Mouse (Mus musculus) gonadal fat pad, adult 2 months (tissue): ENCODE measurements around the gene Cdyl. TPM values are rescaled to one million over a fixed set of nuclear protein-coding genes. Genes with fewer than 3 reads are reported as not detected.
"Not testable (repeated sequence)": the region's sequence is repeated elsewhere in the genome, so short reads cannot be mapped to it uniquely, and the experiment has no call there.

Experiments
- DNase-seq: peaks from one replicate; pipeline ENCODE4 v3.0.0-alpha.2; 2012; ENCODE audit warnings: low read depth
- polyA plus RNA-seq: library from polyadenylated mRNA; depleted of rRNA; stranded (reverse); fragments of >200 nt; gene quantifications from 2 replicates; pipeline ENCODE4 v1.2.3, GENCODE M21; 2012

Gene Cdyl
- polyA plus RNA-seq, 1 experiment = 6.2 TPM

DNA sequence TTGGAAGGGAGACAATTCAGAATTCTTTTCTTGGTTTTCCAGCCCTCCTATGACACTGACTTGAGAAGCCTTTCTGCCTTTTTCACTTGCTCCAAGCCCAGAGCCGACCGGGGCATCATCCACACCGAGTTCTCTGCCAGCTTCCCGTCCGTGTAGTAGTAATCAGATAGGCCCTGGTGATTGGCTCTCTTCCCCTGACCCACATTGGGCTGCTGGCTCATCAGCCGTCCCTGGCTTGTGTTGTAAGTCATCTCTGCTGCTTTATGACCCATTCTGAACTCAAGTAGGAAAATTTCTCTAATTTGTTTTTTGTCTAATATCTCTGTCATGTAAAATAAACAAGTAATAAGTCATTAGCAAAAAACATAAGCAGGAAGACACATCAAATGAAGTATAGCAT, 173.0 kb downstream of the Cdyl start:
- no peak for DNase-seq

DNA sequence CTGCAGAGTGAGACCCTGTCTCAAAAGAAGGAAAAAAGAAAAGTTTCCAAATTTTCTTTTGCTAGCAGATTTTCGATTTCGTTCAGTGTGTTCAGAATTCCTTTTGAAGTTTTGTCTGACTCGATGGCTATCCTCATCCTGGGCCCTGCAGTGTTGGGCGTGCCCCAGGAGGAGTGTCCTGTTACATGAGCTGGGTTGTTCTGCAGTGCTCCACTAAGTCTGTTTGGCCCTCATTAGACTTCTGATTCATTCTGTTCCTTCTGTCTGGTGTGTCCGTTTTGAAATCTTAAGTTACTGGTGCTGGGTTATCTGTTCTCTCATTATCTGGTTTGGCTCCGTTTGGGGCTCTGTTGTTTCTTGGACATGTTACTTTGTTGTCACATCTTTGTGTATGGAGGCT, 174.3 kb downstream of the Cdyl start:
- DNase-seq = no peak

DNA sequence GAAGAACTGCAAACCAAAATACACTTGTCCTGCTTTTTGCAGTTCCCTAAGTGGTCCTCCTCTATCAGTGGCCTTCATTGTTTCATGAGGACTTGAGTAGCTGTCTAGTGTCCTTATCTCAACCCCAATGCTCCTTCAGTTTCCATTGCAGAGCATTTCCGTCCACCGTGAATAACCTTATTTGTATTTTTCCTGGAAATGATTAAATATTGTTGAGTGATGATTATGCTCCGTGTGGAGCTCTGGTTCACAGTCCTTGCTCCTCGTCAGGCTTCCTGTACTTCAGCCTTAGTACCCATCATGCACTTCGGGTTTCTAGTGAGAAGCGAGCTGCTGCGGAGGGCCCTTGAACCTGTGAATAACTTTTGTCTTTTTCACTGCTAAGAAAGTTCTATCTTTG, 176.0 kb downstream of the Cdyl start:
- no peak for DNase-seq

DNA sequence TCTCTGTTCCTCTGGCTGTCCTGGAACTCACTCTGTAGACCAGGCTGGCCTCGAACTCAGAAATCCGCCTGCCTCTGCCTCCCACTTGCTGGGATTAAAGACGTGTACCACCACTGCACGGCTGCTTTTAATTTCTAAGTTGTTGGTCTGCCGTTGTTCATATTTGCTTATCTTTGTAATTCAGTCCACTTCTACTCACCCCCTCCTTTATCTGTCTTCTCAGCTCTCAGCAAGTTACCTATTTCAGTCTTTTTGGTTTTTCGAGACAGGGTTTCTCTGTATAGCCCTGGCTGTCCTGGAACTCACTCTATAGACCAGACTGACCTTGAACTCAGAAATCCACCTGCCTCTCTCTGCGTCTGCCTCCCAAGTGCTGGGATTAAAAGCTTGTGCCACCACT, 176.9 kb downstream of the Cdyl start:
- not testable (repeated sequence) for DNase-seq

DNA sequence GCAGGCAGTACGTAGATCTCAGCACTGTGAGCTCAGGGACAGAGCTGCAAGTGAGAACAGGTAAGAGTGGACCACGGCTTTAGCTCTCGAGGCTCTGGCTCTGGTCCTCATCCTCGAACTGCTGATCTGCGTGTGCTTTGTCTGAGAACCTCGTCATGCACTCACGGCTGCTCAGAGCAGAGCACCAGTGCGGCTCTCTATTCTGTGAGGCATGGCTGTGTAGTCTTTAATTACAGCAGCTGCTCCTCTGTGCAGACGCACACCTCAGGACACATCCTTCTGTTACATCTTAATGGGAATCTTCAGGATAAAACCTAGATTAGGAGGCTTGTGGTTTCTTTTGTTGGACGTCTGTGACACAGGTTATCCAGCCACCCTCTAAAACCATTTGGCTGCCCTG, 180.5 kb downstream of the Cdyl start:
- DNase-seq = no peak

DNA sequence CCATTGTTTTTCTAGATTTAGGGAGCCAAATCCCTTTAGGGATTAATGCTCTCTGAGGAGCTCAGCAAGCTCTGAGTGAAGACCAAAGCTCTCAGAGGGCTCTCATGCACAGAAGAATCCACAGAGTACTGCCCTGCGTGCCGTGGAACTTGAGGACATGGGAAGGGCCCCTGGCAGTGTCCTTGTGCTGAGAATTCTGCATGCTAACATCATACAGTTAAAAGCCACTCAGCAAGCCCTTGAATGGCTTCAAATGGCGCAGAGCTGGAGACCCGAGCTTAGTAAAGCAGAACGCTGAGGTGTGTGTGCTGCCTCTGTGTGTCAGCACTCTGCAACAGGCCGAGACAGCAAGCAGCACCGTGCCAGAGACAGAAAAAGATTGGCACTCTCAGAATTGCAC, 183.8 kb downstream of the Cdyl start:
- no peak for DNase-seq

DNA sequence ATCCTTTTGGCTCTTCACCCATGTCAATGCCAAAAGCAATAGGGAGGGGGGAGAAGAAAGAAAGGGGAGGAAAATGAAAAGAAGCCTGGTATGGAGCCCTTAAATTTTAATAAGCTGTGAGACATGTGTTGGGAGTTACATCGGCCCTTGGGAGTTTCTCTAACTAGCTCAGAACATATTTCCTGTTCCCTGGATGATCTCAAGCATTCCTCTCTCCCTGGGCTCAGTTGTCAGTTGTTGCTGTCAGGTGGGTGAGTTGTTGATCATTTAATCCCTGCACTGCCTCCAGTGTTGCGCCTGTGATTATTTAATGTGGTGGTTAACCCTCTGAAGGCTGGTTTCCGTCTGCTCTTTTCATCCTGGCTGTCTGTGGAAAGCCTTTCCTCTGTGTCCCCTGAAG, 185.7 kb downstream of the Cdyl start:
- no peak for DNase-seq

DNA sequence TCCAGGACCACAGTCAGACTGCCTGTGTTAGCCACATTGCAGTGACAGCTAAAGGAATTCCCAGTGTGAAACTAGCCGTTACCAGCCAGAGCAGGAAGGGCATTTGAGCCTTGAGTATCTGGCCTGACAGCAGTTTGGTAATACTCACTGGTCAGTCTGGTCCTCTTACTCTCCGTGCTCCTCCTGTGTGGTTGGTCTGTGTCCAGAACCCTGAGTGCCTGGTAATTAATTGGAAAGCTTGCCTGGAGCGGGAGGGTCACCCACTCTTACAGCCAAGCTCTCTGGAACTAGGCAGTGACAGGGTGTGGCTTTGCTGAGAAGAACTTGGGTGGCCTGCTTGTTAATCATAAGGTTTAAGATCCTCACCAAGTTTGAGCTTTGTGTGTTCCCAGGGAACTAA, 189.1 kb downstream of the Cdyl start:
- peak; percentile 44 for DNase-seq

DNA sequence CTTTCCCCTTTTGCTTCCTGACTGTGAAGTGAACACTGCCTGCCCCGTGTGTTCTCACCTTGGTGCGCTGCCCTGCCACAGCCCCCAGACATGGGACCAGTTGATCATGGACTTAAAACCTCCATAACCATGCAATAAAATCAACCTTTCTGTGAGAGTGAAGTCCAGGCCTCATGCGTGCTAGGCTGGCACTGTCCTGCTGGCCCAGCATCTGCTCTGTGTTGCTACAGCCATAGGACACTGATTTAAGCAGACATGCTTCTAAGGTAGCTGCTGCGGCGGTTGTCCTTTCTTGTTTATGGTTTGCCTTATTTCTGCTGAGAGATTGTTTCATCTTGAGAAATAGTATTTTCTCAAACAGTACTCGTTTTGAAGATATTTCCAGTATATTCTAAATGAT, 191.9 kb downstream of the Cdyl start:
- no peak for DNase-seq

DNA sequence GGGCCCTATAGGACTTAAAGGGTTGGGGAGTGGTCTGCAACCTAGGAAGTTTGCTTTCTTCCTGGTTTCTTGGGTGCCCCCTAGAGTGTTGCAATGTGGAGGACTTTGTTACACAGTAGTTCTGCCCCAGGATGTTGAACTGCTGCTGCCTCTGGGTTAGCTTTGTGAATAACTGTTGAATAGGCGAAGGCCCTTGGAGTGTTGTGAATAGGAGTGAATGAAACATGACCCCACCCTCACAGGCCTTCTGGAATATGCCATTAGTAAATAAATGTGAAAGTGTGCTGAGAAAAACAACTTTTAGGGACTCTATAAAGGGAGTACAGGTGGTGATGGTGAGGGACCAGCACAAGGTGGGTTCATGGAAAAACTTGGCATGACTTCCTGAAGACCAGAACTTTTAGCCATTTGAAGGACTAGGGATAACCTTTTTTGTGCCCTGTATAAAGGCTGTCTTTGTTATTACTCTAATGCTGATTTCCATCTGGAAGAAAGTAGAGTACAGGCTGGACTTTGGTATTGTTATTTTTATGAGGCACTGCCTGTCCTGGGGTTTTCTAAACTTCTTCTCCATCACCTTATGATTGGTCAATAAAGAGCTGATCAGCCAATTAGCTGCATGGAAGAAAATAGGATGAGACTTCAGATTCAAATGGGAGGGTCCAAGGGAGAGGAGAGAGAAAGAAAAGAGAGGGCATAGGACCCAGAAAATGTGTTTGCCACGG, 193.4 kb downstream of the Cdyl start:
- DNase-seq = no peak

DNA sequence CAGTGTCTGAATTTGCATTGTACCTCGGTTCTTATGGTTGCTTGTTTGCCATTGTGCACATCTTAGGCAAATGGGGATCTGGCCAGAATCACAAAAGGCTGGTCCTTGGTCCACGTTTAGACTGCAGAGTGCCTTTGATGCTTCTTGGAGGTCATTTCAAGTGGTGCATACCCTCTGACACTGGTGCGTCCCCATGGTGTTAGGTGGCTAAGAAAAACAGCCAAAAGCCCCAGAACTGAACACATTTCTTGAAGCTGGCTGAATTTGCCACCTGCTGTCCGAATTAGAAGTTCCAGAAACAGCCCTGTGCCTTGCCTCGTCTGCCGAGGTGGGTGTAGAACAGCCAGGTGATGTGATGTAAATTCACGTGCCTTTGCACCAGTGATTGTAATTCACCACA, 197.9 kb downstream of the Cdyl start:
- DNase-seq = no peak

DNA sequence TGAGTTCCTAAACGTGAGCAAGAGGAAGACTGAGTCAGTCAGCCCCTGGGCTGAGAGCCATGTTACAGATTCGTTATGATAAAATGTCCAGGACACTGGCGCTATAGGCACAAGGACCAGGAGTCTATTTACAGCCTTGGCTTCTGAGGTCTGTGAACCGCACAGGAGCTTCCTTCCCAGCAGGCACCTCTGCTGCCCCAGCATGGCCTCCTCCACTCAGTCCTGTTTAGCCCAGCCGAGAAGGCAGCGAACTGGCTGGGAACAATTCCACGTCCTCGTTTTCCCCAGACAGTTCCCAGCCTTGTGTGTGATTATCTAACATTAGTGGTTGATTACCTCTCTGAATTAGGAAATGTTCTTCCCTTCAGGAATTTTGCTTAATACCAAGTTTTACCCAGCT, 201.3 kb downstream of the Cdyl start:
- no peak for DNase-seq

DNA sequence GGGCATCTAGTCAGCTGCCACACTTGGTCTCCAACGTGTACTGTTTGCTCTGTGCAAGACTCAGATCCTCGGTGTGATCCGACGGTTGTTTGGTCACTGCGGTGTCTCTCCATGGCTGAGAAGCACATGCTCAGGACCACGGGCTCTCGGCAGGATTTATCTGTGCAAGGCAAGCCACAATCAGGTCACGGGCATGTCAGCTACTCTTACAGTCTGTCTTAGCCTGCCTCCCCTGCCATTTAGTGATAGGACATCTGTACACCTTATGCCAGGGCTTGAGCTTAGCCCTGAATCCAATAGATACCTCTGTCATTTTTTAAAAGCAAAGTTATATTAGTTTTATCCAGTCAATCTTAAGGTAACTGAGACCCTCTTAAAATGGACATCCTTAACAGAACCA, 211.0 kb downstream of the Cdyl start:
- DNase-seq = no peak

DNA sequence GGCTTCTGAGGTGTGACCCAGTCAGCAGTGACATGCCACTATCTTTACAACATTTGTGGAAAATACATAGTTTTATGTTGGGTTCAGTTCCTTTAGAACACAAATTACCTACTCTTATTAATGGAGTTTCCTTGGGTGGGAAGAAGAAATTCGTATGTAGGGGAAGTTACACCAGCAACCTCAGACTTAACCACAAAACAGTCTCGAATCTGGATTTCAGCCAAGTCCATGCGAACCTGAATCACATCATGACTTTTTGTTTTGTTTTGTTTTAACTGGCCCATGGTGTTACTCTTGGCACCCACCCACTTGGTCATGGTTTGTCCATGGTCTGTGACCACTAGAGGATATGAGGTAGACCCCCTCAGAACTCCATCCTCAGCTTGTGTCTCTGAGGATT, 211.5 kb downstream of the Cdyl start:
- DNase-seq = no peak

DNA sequence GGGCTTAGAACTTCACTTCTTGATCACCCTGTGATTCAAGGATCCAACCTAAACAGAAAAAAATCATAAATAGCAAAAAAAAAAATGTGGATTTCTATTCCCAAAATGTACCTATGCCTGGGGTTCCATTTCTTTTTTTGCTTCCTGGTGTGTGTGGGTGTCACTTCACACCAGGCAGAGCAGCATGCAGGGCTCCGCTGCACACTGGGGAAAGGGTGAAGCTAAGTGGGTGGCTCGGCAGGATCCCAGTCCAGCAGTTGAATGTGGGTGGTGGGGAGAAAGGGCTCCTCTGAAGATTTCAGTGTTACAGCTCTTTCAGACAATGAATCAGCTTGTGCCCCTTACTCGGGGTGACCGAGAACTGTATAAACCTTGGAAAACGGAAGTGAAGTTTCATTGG, 215.8 kb downstream of the Cdyl start:
- no peak for DNase-seq

DNA sequence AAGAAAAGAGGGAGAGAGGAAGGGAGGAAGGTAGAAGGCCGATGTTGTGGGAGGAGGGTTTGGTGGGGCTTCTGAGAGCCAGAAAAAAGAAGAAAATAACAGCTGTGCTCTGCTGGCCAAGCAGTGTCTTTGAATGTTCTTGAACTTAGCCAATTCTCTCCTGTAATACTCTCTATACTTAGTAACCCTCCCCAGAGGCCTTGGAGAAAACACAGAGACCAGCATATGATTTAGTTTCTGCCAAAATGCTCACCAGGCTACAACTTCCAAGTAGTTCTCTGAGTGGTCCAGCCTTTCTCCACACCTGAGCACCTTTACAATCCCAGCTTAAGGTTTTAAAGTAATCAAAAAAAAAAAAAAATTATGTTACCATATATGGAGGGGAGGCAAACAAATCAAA, 218.6 kb downstream of the Cdyl start:
- no peak for DNase-seq

DNA sequence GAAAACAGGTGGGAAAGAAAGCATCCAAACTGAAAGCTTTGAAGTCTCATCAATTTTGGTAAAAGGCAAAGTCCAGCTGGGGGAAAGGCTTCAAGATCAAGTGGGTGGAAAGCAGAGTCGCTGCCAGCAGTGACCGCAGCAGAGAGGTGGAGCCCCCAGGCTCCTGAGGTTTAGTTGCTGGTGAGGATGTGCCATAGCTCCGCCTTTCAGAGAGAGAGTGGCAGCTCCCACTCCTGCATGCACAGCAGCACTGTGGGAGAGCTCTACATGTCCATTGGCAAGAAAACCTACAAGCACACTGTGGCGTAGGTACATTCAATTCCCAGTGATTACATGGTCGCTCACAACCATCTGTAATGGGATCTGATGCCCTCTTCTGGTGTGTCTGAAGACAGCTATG, 219.4 kb downstream of the Cdyl start:
- DNase-seq = no peak

DNA sequence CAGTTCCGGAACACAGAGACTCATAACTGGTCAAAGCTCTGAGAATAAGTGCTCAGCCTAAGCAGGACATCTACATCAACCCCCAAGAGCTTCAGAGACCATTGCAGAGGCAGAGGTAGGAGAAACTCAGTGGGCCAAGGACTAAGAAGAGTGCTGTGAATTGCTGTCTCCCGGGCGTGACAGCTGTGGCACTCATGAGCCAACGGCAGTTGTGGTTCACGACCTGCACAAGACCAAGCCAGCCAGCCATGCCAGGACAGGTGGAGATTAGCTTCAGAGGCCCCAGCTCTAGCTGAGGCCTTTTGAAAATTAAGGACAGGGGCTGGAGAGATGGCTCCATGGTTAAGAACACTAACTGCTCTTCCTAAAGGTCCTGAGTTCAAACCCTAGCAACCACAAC, 219.9 kb downstream of the Cdyl start:
- no peak for DNase-seq

DNA sequence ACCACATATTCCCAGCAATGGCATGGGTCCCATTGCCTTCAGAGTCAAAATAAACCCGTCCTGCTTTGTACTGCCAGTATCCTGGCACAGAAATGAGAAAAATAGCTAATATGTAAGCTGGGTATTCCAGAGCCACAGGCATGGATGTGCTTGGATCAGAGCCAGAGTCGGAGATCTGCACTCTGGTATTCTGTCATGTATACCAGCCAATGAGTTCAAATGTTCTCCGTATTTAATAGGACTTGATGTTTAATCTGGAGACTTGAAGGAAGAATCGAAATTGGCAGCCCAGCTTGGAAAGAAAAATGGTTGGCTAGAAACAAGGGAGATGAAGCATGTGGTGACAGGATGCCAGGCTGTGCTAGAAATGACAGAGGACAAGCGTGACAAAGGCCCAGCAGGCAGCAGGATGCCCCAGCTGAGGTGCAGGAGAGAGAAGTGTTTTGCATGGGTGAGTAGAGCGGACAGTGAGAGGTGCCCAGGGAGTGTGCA, 221.0 kb downstream of the Cdyl start:
- no peak for DNase-seq

DNA sequence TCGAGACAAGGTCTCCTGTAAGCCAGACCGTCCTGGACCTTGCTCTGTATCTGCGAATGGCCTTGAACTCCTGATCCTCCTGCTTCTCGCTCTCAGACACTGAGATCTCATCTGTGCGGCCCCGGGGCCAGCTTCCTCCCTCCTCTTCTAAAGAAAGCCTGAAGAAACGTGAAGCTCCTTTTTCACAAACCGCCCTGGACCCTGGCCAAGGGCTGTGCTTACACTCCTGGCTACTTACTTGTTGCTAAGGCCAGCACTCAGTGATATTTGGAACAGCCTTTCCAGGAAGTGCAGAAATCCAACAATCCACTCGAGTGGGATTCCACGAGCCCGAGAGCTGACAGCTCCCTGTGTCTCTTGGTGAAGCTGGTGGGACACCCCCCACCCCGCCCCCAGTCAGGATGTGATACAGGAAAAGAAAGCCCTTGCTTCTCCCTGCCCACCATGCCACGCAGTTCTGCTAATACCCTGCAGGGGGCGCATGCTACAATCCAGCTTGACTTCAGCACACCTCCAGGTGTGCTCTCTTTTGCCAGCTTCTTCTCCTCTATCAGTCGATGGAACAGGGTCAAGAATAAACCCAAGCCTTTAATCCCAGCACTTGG, 226.6 kb downstream of the Cdyl start:
- DNase-seq = no peak

DNA sequence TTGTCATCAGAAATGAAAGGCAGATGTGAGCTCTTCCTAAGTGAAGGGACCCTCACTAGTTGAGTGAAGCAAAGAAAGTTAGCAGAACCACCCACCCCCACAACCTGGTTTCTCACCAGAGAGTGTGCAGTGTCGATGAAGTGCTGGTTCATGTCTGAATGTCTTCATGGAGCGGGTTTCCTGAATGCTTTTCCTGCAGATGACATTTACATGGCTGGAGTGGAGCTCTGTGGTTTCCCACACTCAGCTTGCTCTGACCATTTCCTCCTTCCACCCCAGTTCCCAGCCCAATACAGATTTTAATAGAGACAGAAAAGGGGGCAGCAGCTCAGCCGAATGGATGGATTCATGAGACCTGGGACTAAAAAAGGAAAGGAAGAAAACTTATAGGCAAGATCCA, 233.2 kb downstream of the Cdyl start:
- DNase-seq = no peak

DNA sequence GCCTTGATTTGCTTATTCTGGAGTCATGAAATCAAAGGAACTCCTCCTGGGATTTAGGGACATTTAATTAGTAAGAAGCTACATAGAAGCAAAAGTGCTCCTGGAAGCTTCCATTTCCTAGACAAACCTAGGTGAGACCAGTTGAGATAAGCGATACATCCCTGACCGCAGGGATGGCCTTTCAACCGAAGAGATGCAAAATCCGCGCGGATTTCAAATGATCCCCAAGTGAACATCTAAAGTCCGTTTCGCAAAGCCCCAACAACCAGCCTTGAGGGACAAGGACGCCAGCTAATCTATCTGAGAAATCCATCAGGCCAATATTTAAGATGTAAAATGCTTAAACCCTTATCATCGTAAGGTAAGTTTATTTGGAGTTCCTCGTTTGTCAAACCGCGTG, 245.7 kb downstream of the Cdyl start:
- DNase-seq = no peak

DNA sequence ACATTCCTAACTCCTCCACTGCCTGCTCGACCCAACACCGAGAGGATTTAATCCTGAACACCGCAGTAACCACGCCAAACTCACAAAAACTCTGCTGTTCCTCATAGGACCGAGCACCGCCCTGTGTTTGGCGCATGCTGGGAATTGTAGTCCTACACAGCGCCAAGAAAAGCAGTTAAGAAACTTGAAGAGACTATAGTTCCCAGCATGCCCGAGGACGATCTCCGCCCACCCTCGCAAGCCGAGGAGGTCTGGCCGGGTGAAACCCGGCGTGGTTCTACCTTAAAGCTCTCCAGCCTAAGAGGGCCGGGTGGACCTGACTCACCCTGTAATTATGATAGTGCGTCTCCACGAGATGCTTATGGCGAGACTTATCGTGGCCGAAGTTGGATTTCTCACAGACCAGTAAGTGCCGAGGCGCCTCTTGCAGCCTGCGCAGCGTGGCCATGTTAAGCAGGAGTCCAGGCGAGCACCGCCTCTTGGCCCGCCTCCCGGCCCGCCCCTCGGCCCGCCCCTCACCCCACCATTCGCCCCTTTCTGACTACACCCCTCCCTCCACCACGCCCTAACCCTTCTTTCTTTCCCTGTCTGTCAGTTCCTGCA, 246.3 kb downstream of the Cdyl start, which contains the start of gene Rpp40:
Rpp40 (minus strand) TSS at position 481 of the 603 bp plus-strand sequence.
- DNase-seq = peak; percentile 92
